Mouse (Mus musculus): ENCODE measurements around the gene Pcdh9.

DNA sequence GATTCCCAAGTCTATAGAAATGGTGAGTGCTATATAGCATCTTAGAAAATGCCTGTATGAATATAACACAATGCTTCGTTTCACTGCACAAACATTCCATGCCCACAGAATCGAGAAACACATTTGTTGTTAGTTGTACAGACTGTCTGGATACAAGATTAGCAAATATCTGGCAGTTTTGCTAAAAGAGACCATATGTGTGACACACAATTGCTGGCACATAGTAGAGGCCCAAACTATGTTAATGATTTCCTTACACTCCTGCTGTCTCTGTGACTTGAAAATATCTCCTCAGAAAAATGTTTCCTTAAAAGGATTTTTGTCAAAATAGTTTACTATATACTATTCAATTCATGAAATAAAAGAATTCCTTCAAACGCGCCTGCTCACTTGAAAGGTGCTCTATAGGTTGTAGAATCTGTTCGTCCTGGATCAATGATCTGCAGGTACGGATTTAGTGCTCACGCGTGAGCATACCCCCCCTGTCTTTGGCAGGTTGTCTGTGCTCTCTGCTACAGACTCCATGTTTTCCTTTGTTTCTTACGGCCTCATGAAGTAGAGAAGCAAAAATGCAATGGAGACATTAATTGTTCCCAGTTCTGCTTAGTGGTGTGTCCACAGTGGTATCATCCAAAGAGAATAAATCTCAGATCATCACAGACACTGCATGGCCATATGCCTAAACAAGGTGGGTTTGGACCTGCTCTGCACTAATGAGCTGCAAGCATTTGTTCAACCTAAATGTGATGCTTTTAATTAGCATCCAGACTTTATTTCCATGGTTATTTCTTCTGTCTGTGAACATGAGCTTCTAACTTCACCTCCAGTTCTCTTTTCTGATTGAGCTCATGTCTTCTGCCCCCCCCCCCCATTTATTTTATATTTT lies 707.6 kb downstream of the Pcdh9 start:
- TF ChIP-seq CTCF (IDR thresholded peaks at IDR 0.05; ENCODE audit: borderline replicate concordance, control insufficient read depth, extremely low read depth, insufficient read depth, low read length, poor library complexity) (no peak), POLR2A (IDR thresholded peaks at IDR 0.05; ENCODE audit: control insufficient read depth, extremely low read depth, insufficient read depth, low read length, poor library complexity) (no peak)

Data from thymus, adult 2 months (tissue).